Mouse (Mus musculus) skeletal muscle tissue, adult 2 months (tissue): ENCODE measurements around the gene Btbd18.
"Not testable (repeated sequence)": the region's sequence is repeated elsewhere in the genome, so short reads cannot be mapped to it uniquely, and the experiment has no call there.

Experiments used
- DNase-seq: peaks from one replicate; pipeline ENCODE4 v3.0.0-alpha.2; 2012; ENCODE audit warnings: low read depth, low spot score

Gene Btbd18

DNA sequence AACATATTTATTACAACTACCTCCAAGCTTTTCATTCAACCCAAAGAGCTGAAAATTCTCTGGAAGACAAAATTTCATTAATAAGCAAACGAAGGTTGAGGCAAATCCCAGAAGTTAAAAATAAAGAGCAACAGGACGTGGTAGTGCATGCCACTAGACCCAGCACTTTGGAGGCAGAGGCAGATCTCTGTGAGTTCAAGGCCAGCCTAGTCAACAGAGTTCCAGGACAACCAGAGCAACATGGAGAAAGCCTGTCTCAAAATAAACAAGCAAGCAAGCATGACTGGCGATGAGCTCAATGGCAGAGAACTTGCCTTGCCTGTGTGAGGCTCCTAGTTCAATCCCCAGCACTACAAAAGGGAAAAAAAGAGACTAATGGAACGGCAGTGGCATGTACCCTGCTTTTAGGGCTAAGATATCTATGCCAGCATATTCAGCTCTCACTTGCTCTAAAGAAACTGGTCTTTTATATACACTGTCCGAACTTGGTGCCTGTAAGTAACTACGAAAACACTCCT is 11.8 kb upstream of the Btbd18 start:
- no peak for DNase-seq

DNA sequence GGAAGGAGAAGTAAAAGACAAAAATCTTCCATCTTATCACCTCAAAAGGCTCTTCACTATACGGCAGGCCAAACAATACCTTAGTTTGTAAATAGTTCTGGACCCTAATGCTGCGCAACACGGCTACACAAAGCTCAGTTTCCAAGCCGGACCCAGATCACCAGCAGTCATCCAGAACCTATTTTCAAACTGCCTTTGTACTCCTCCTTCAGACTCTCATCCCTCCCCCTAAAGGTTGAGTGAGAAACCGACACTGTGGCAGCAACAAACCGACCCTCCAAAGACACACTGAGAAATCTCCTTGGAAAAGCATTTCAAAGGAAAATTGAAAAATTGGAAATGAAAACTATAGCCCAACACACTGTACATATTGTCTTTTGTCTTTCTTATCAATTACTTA is 10.5 kb upstream of the Btbd18 start:
- no peak for DNase-seq

DNA sequence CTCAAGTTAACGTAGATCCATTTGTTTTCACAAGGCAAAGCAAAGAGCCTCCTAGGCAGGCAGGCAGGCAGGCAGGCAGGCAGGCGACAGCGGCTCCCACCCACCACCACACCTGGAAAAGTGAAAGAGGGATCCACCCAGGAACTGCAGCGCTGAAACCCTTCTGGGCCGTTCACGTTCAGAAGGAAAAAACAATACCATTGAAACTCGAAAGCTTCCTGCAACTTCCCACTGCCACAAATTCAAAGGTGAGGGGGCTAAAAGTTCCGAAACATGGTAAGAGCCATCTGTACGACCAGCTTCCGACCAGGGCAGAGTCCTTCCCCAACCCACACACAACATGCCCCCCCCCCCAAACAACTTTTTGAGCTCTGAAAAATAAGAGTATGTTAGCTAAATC is 9.2 kb upstream of the Btbd18 start:
- DNase-seq, result no peak

GRCm38 (mm10) chr2:84650464-84651195 is 8.2 kb upstream of the Btbd18 start, which contains the start of gene Ctnnd1:
Gene Ctnnd1 (minus strand): TSS chr2:84650765.
- DNase-seq, result peak; percentile 96

- DNase-seq, result no peak
Observed at GRCm38 (mm10) chr2:84653354-84653753, 5.5 kb upstream of the Btbd18 start.

GRCm38 (mm10) chr2:84655864-84656263 is 3.0 kb upstream of the Btbd18 start:
- no peak for DNase-seq

GRCm38 (mm10) chr2:84660253-84660652 is 1.4 kb downstream of the Btbd18 start:
- DNase-seq, result peak; percentile 38

DNA sequence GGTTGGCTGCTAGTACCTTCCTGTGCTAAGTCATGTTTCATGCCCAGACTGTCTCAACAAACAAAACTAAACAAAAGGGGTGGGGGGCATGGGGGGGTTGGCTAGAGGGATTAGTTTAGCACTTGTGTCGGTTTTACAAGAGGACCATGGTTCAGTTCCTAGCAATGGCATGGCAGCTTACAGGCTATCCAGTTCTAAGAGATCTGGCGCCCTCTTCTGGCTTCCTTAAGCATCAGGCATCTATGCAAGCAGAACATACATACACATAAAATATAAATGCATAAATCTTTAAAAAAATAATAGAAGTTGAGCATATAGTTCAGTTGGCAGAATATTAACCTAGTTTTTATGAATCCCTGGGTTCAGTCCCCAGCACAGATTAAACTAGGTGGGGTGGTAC is 4.0 kb downstream of the Btbd18 start:
- no peak for DNase-seq

DNA sequence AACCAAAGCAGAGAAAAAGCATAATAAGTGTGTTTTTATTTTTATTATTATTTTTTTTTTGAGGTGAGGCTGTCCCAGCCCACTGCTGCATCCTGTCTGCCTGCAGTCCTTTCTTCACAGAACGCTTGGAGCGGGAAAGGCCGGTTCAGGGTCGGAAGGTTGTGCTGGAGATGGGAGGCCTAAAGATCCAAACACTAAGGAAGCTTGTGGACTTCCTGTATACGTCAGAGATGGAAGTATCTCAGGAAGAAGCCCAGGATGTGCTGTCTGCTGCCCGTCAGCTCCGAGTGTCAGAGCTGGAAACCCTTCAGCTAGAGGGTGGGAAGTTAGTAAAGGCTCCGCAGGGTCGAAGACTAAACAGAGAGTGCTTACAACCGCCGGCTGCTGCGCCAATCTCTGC is 7.2 kb downstream of the Btbd18 start:
- DNase-seq, result no peak

DNA sequence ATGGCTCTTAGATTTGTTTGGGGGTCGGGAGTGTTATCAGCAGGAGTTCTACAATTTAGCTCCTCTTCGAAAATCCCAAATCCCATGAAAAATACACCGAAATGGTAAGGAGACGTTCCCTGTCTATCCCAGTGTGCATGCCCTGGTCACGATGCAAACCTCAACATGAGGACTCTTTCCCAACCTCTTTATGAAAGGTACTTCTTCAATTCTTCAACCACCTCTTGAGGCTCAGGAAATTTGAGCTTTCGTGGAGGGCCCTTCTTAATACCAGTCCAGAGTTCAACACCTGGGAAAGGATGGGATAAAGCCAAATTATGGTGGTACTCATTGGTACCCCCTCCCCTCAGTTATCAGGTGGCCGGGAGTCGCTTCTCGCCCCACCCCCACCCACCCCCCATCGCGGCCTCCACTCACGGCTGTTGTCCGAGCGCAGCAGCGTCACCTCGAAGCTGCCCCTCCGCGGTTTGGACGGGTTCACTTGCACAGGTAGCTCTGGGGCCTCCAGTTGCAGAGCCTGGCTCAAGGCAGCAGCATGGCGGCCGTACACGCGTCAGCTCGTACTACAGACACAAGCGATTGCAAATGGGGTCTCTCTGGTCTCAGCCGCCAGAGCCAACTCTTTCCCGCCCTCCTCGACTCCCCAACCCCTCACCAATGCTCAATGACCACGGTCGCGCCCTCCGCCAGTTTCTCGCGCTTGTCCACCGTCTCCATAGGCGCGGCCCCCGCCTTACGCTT is 11.1 kb downstream of the Btbd18 start:
- no peak for DNase-seq

DNA sequence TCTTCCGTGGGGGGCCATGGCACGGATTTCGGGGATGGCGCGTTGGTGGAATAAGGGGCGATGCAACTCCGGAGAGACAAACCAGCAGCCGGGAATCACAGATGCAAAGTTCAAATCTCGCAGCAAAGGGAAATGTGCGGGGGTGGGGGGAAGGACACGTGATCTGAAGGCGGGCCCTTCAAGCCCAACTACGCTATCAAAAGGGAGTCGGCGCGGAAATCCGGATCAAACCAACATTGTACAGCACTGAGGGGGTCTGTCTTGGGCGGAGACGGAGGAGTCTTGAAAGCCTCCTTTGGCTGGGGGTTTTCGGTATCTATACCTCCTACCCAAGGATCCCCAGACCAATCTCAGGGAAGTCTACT is 11.7 kb downstream of the Btbd18 start, which contains the start of gene Selenoh:
TSS of gene Selenoh (minus strand) at position 202 of the 365 bp plus-strand sequence.
- DNase-seq, result peak; percentile 46

DNA sequence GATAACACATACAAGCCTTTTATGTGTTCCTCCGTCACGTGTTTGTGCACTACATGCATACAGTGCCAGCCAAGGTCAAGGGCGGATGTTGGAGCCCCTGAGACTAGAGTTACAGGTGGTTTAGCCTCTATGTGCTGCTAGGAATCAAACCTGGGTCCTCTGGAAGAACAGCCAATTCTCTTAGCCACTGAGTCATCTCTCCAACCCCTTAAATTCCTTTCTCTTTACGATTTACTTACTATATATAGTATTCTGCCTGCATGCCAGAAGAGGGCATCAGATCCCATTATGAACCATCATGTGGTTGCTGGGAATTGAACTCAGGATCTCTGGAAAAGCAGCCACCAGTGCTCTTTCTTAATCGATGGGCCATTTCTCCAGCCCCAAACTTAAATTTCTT is 12.7 kb downstream of the Btbd18 start:
- not testable (repeated sequence) for DNase-seq

GRCm38 (mm10) chr2:84677270-84677967 is 18.5 kb downstream of the Btbd18 start:
- DNase-seq, result no peak

DNA sequence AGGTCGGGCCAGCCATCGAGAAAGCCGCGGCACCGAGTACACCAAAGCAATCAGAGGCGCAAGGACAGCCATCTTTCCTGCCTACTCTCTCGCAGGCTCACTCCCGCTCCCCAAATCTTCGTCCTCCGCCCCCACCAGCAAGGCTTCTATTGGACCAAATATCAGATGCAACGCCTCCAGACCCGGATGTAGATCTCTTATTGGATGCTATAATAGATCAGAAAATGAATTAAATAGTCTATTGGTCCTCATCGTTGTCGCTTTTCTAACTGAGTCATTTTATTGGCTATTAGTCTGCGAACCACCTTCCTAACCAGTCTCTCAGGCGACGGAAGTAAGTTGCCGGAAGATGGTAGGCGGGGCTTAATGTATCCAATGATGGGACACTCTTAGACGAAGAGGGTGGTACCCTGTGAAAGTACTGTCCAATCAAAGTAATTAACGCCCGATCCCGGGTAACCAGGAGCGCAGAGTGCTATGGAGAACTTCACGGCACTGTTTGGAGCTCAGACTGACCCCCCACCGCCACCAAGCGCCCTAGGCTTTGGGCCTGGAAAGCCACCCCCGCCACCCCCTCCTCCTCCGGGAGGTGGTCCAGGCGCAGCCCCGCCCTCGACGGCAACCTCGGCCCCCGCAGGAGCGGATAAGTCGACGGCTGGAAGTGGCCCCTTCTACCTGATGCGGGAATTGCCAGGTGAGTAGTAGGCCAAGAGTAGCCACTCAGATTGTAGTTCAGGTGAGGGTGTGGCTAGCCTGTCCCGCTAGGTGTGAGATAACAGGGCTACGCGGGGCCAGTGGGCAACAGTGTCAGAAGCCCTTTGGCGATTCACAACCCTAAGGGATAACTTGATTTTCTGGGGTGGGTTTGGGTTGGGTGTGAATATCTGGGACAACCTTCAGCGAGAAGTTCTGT is 19.3 kb downstream of the Btbd18 start, which contains the start of the genes Gm28635 and Med19:
TSS of gene Gm28635 (minus strand) at position 74 of the 913 bp plus-strand sequence.
TSS of gene Med19 (plus strand) at position 435 of the 913 bp plus-strand sequence.
- DNase-seq, result peak; percentile 98

- no peak for DNase-seq
Observed at GRCm38 (mm10) chr2:84679016-84679415, 20.1 kb downstream of the Btbd18 start, which contains the start of gene Tmx2. Gene Tmx2 (minus strand): TSS chr2:84679140.

GRCm38 (mm10) chr2:84682605-84683183 is 23.8 kb downstream of the Btbd18 start:
- no peak for DNase-seq

DNA sequence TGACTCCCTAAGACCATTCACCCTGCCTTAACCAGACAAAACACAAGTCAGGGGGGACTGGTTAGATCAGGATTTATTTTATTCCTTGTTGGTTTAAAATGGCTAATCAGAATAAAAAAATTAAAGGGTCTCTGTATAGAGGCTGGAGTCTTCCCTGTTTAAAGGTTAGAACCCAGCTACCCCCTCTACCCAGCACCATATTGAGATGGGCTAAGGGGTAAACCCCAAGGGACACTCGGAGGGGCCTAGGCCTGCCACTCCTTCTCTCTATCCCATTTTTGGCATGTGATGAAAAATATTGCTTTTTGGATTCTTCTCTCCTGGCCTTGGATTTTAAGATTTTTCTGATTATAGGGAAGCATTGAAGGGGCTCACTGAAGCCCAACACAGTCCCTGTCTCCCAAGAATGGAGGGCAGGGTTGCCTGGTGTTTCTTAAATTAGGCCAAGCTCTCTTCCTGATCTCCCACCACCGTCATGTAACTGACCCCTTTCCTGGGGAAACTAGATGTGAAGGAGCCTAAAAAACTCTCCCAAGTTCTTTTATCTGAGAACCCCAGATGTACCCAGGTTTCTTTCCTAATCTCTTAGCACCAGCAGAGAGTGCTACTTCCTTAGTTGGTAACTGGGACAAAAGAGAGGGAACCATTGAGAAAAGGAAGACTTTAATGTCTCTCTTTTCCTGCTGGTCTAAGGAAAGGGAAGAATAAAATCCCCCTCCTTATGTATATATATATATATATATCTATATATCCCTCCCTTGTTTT is 29.4 kb downstream of the Btbd18 start:
- no peak for DNase-seq

DNA sequence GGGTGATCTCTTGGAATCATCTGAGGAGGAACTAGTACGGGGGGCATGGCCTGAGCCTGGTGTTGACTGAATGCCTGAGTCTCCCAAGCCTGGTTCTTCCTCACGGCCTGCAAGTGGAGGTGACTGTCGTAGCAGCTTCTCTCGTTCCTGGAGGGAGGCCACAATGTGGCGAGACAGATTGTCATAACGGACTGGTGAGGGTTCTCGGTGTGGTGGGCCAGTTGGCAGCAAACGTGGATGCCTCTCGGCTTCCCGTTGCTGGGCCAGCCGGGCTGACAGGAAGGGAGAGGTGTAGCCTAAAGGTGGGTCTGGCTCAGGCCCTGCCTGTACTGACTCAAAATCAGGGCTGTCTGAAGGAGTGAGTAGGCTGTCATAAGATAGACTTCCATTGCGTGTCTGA is 31.2 kb downstream of the Btbd18 start:
- no peak for DNase-seq

GRCm38 (mm10) chr2:84695007-84695695 is 36.3 kb downstream of the Btbd18 start:
- no peak for DNase-seq
